Mouse (Mus musculus) midbrain, embryonic 12.5 days (tissue): ENCODE measurements around the gene Klhl41. TPM values are rescaled to one million over a fixed set of nuclear protein-coding genes. Genes with fewer than 3 reads are reported as not detected.

Experiments
- ATAC-seq: fragments of 200-750 bp; cut with Nextera tagmentation; 2 replicates; pipeline ENCODE4 v1.8.0; 2017; ENCODE audit warnings: low read depth, moderate TSS enrichment, moderate library complexity; ENCODE audit not compliant: low FRiP score
- H3K27ac ChIP-seq: fragments of 300-500 bp; sonication (generic); replicated peaks from 2 replicates; pipeline ENCODE4 v1.5.1; 2016; ENCODE audit warnings: mild to moderate bottlenecking
- H3K27me3 ChIP-seq: fragments of 300-500 bp; sonication (generic); 2 replicates; pipeline ENCODE4 v1.6.1; 2016; ENCODE audit warnings: mild to moderate bottlenecking
- H3K36me3 ChIP-seq: fragments of 300-500 bp; sonication (generic); 2 replicates; pipeline ENCODE4 v1.6.1; 2016
- H3K4me1 ChIP-seq: fragments of 300-500 bp; sonication (generic); 2 replicates; pipeline ENCODE4 v1.6.1; 2016
- H3K4me2 ChIP-seq: fragments of 300-500 bp; sonication (generic); replicated peaks from 2 replicates; pipeline ENCODE4 v1.6.1; 2016; ENCODE audit warnings: mild to moderate bottlenecking, moderate library complexity
- H3K4me3 ChIP-seq: fragments of 300-500 bp; sonication (generic); 2 replicates; pipeline ENCODE4 v1.5.1; 2016; ENCODE audit warnings: mild to moderate bottlenecking
- H3K9ac ChIP-seq: fragments of 300-500 bp; sonication (generic); replicated peaks from 2 replicates; pipeline ENCODE4 v1.6.1; 2016; ENCODE audit warnings: mild to moderate bottlenecking, moderate library complexity
- H3K9me3 ChIP-seq: fragments of 300-500 bp; sonication (generic); 2 replicates; pipeline ENCODE4 v1.6.1; 2016; ENCODE audit warnings: mild to moderate bottlenecking
- WGBS: fragments of 180-500 bp; shearing (Covaris S2); methylation state at CpG from one replicate; pipeline ENCODE4 v1.1.7; 2016; 5-methylcytosine and 5-hydroxymethylcytosine counted together
- polyA plus RNA-seq: library from polyadenylated mRNA; unstranded; fragments of >200 nt; fragmentation: Nextera tagmentation; extraction: Ambion mirVana; gene quantifications from 2 replicates; pipeline ENCODE4 v1.2.1, GENCODE M21; 2016

Klhl41 gene
- polyA plus RNA-seq, 1 experiment from 2014 or later = 0.27 TPM

- Histone ChIP-seq H3K9ac (no peak overlapping the region), H3K36me3 (peaks cover 64% of the 10 kb centered on the region)
These were observed 20.3 kb downstream of the Klhl41 start for GRCm38 (mm10) chr2:69690214-69690613.

GRCm38 (mm10) chr2:69690843-69691242 is 20.9 kb downstream of the Klhl41 start:
- H3K4me1 ChIP-seq = no peaks in the 10 kb centered on the region
- no peak overlapping the region for H3K4me3 ChIP-seq
- H3K27me3 ChIP-seq = peaks cover 11% of the 10 kb centered on the region; the same call in 1 of the 2 replicates
- H3K27ac ChIP-seq = no peak overlapping the region
- H3K9me3 ChIP-seq = no peaks in the 10 kb centered on the region
- H3K9ac ChIP-seq = no peak overlapping the region
- ATAC-seq = no peak
- WGBS = 92% methylated on average over 6 of the region's 6 CpGs
- H3K36me3 ChIP-seq = peaks cover 64% of the 10 kb centered on the region
- no peak overlapping the region for H3K4me2 ChIP-seq

More at GRCm38 (mm10) chr2:69690214-69690613, 20.3 kb downstream of the Klhl41 start:
- peaks cover 15% of the 10 kb centered on the region for H3K27me3 ChIP-seq
- H3K9me3 ChIP-seq = no peaks in the 10 kb centered on the region
- no peak overlapping the region for H3K4me2 ChIP-seq
- H3K4me3 ChIP-seq = no peak overlapping the region
- ATAC-seq = no peak
- 91% methylated on average over 3 of the region's 3 CpGs for WGBS
- H3K4me1 ChIP-seq = no peaks in the 10 kb centered on the region
- H3K27ac ChIP-seq = no peak overlapping the region

- 94% methylated on average over 11 of the region's 11 CpGs for WGBS
- no peak overlapping the region for H3K4me3 ChIP-seq
- H3K9ac ChIP-seq = no peak overlapping the region
- no peaks in the 10 kb centered on the region for H3K9me3 ChIP-seq
- peaks cover 62% of the 10 kb centered on the region for H3K36me3 ChIP-seq
- no peak overlapping the region for H3K4me2 ChIP-seq
- no peak for ATAC-seq
- no peaks in the 10 kb centered on the region for H3K4me1 ChIP-seq
- H3K27ac ChIP-seq = no peak overlapping the region
- H3K27me3 ChIP-seq = no peaks in the 10 kb centered on the region
These were observed 23.6 kb downstream of the Klhl41 start for GRCm38 (mm10) chr2:69693501-69693900.

- H3K36me3 ChIP-seq = peaks cover 58% of the 10 kb centered on the region
- H3K4me1 ChIP-seq = no peaks in the 10 kb centered on the region
- 94% methylated on average over 8 of the region's 8 CpGs for WGBS
- H3K27ac ChIP-seq = no peak overlapping the region
- no peak overlapping the region for H3K4me3 ChIP-seq
- no peaks in the 10 kb centered on the region for H3K9me3 ChIP-seq
- no peak for ATAC-seq
- H3K9ac ChIP-seq = no peak overlapping the region
- no peaks in the 10 kb centered on the region for H3K27me3 ChIP-seq
- H3K4me2 ChIP-seq = no peak overlapping the region
These were observed 30.5 kb downstream of the Klhl41 start for GRCm38 (mm10) chr2:69700446-69700845.

GRCm38 (mm10) chr2:69712171-69712570 is 42.3 kb downstream of the Klhl41 start:
- peaks cover 3% of the 10 kb centered on the region for H3K36me3 ChIP-seq
- no peak overlapping the region for H3K4me2 ChIP-seq
- no peak overlapping the region for H3K9ac ChIP-seq
- ATAC-seq = no peak
- H3K9me3 ChIP-seq = no peaks in the 10 kb centered on the region
- no peak overlapping the region for H3K27ac ChIP-seq
- H3K4me1 ChIP-seq = peaks cover 5% of the 10 kb centered on the region
- WGBS = 93% methylated on average over 14 of the region's 14 CpGs
- peaks cover 4% of the 10 kb centered on the region; the same call in 1 of the 2 replicates for H3K27me3 ChIP-seq
- H3K4me3 ChIP-seq = no peak overlapping the region

GRCm38 (mm10) chr2:69712981-69713625 is 43.2 kb downstream of the Klhl41 start, which contains the start of gene Fastkd1:
Gene Fastkd1, minus strand, starts transcription at chr2:69713516.
- Histone ChIP-seq H3K27me3 (peaks cover 4% of the 10 kb centered on the region; the same call in 1 of the 2 replicates), H3K9ac (peak within 1 kb of the TSS; percentile 69), H3K4me2 (peak within 1 kb of the TSS; percentile 79), H3K4me1 (peaks cover 5% of the 10 kb centered on the region), H3K9me3 (no peaks in the 10 kb centered on the region), H3K4me3 (peak within 1 kb of the TSS; percentile 81), H3K36me3 (no peaks in the 10 kb centered on the region), H3K27ac (no peak within 1 kb of the TSS)
- peak; percentile 99 for ATAC-seq
- WGBS = under 1% methylated on average over 39 of the region's 39 CpGs

GRCm38 (mm10) chr2:69713626-69714014 is 43.7 kb downstream of the Klhl41 start:
- 31% methylated on average over 4 of the region's 4 CpGs for WGBS
- no peak overlapping the region for H3K9ac ChIP-seq
- H3K4me1 ChIP-seq = peaks cover 5% of the 10 kb centered on the region
- no peak overlapping the region for H3K27ac ChIP-seq
- peak; percentile 64 for ATAC-seq
- H3K36me3 ChIP-seq = no peaks in the 10 kb centered on the region
- no peaks in the 10 kb centered on the region for H3K9me3 ChIP-seq
- peak overlapping the region; percentile 81 for H3K4me3 ChIP-seq
- peak overlapping the region; percentile 79 for H3K4me2 ChIP-seq
- H3K27me3 ChIP-seq = peaks cover 7% of the 10 kb centered on the region; the same call in 1 of the 2 replicates

- no peak overlapping the region for H3K27ac ChIP-seq
- no peak overlapping the region for H3K4me3 ChIP-seq
- no peak overlapping the region for H3K4me2 ChIP-seq
- H3K9me3 ChIP-seq = no peaks in the 10 kb centered on the region
- H3K4me1 ChIP-seq = peaks cover 5% of the 10 kb centered on the region
- ATAC-seq = no peak
- H3K36me3 ChIP-seq = no peaks in the 10 kb centered on the region
- WGBS = 81% methylated on average over 5 of the region's 5 CpGs
- H3K27me3 ChIP-seq = peaks cover 8% of the 10 kb centered on the region; the same call in 1 of the 2 replicates
- no peak overlapping the region for H3K9ac ChIP-seq
These were observed 44.2 kb downstream of the Klhl41 start for GRCm38 (mm10) chr2:69714126-69714525.

- no peak overlapping the region for H3K9ac ChIP-seq
- H3K4me3 ChIP-seq = no peak overlapping the region
- peaks cover 5% of the 10 kb centered on the region for H3K4me1 ChIP-seq
- H3K36me3 ChIP-seq = no peaks in the 10 kb centered on the region
- H3K27ac ChIP-seq = no peak overlapping the region
- no peaks in the 10 kb centered on the region for H3K9me3 ChIP-seq
- whole genome bisulfite sequencing = 80% methylated on average over 3 of the region's 3 CpGs
- no peak overlapping the region for H3K4me2 ChIP-seq
- peaks cover 19% of the 10 kb centered on the region; the same call in 1 of the 2 replicates for H3K27me3 ChIP-seq
- ATAC-seq = no peak
These were observed 46.6 kb downstream of the Klhl41 start for GRCm38 (mm10) chr2:69716483-69716882.

GRCm38 (mm10) chr2:69719121-69719520 is 49.2 kb downstream of the Klhl41 start:
- H3K27me3 ChIP-seq = peaks cover 19% of the 10 kb centered on the region; the same call in 1 of the 2 replicates
- H3K9me3 ChIP-seq = no peaks in the 10 kb centered on the region
- peaks cover 11% of the 10 kb centered on the region for H3K4me1 ChIP-seq
- no peak overlapping the region for H3K4me3 ChIP-seq
- ATAC-seq = no peak
- no peaks in the 10 kb centered on the region for H3K36me3 ChIP-seq
- no peak overlapping the region for H3K4me2 ChIP-seq
- H3K27ac ChIP-seq = no peak overlapping the region
- 83% methylated on average over 1 of the region's 1 CpGs for WGBS
- no peak overlapping the region for H3K9ac ChIP-seq

- Histone ChIP-seq H3K4me1 (peaks cover 15% of the 10 kb centered on the region), H3K9ac (peak within 1 kb of the TSS; percentile 89), H3K27ac (peak within 1 kb of the TSS; percentile 81), H3K27me3 (peaks cover 15% of the 10 kb centered on the region; the same call in 1 of the 2 replicates), H3K36me3 (no peaks in the 10 kb centered on the region), H3K4me2 (peak within 1 kb of the TSS; percentile 82), H3K4me3 (peak within 1 kb of the TSS; percentile 98), H3K9me3 (no peaks in the 10 kb centered on the region)
- 4% methylated on average over 12 of the region's 12 CpGs for WGBS
- no peak; the same call in 1 of the 2 replicates for ATAC-seq
These were observed 52.3 kb downstream of the Klhl41 start, which contains the start of gene Ppig for GRCm38 (mm10) chr2:69722273-69722649. Gene Ppig, plus strand, starts transcription at chr2:69722545.

- peak overlapping the region; percentile 82 for H3K4me2 ChIP-seq
- peak overlapping the region; percentile 98 for H3K4me3 ChIP-seq
- peaks cover 15% of the 10 kb centered on the region for H3K4me1 ChIP-seq
- no peaks in the 10 kb centered on the region for H3K9me3 ChIP-seq
- H3K9ac ChIP-seq = peak overlapping the region; percentile 89
- peak overlapping the region; percentile 81 for H3K27ac ChIP-seq
- under 1% methylated on average over 78 of the region's 91 CpGs for WGBS
- H3K36me3 ChIP-seq = no peaks in the 10 kb centered on the region
- H3K27me3 ChIP-seq = peaks cover 15% of the 10 kb centered on the region; the same call in 1 of the 2 replicates
- ATAC-seq = peak; percentile 96
These were observed 53.0 kb downstream of the Klhl41 start for GRCm38 (mm10) chr2:69722650-69723518.
